Mouse (Mus musculus) gastrocnemius, postnatal 14 days (tissue): ENCODE results near the gene Uckl1. TPM values are rescaled to one million over a fixed set of nuclear protein-coding genes. Genes with fewer than 3 reads are reported as not detected.
A peak's percentile ranks its signal among the peaks of the same experiment; 100 is the strongest.

Experiments used
- DNase-seq: peaks from one replicate; pipeline ENCODE4 v3.0.0; 2021; ENCODE audit warnings: mixed read lengths
- intact Hi-C: fragments of 180-260 bp; cut with DNase I; formaldehyde crosslinking; loops from one replicate; pipeline ENCODE4 v1.15.1; 2025; ENCODE audit warnings: low total_unique reads
- total RNA-seq, 2 experiments: library from RNA; stranded (reverse); gene quantifications; 2 replicates each; pipeline ENCODE4 v1.2.3; 2021

The Uckl1 gene
- total RNA-seq, 2 experiments from 2014 or later: 28.8 to 29.7 TPM

DNA sequence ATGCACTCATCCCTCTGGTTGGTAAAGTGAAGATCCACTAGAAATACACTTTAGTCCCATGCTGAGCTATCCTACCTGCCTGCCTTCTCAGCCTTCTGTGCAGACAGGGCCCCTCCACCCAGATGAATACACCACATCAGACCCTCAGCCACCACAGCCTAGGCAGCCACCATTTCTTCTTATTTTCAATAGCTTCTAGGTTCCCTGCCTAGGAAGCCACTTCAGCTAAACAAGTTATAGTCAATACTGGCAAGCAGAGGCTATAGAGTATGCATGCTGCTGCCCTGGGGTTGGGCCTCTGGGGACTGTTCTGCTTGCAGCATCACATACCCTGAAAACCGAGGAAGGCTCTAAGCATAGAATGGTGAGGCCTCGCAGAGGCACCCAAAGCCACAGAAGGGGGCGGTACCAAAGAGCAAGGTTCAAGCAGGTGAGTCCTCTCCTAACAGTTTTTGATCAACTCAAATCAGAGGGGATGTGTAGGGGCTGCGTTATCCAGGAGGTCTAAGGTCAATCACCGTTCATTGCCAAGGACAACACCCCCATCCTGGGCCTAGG is 6.9 kb upstream of the Uckl1 start, which contains the start of gene Prpf6:
Gene Prpf6, plus strand, starts transcription at position 341 of the 558 bp plus-strand sequence.
- DNase-seq: no peak
- intact Hi-C loops: no loop called here

DNA sequence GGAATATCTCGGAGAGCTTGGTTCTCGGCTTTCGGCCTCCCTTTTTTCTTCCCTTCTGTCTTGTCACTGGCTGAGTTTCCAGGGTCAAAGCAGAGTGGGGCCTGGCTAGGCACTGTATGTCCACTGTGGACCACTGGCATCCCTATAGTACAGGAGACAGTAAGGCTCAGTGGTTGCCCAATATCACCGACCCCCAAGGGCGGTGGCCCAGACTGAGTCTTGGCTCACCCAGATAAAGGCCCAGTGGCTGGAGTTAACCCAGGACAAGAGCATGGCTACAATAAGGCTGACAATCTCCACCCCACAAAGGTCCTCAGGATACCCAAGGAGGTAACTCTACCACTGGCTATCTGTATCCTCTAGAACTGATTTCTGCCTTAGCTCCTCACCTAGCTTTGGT is 5.8 kb upstream of the Uckl1 start:
- DNase-seq: no peak
- intact Hi-C loops: no loop called here

DNA sequence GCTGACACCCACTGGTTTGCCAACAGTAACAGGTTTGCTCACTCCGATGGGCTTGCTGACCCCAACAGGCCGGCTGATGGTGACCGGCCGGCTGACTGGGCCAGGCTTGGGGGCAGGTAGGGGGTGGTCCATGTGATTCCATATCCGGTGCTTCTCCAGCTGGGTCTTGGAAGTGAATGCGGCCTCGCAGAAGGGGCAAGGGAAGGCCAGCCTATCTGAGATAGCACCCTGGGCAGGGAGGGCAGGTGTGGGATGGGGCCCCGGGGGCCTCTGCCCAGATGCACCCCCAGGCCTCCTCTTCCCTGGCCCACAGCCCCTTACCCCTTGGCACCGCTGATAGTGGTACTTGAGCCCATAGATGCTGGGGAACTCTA is 5.0 kb upstream of the Uckl1 start:
- intact Hi-C loops: no loop called here
- DNase-seq: no peak

DNA sequence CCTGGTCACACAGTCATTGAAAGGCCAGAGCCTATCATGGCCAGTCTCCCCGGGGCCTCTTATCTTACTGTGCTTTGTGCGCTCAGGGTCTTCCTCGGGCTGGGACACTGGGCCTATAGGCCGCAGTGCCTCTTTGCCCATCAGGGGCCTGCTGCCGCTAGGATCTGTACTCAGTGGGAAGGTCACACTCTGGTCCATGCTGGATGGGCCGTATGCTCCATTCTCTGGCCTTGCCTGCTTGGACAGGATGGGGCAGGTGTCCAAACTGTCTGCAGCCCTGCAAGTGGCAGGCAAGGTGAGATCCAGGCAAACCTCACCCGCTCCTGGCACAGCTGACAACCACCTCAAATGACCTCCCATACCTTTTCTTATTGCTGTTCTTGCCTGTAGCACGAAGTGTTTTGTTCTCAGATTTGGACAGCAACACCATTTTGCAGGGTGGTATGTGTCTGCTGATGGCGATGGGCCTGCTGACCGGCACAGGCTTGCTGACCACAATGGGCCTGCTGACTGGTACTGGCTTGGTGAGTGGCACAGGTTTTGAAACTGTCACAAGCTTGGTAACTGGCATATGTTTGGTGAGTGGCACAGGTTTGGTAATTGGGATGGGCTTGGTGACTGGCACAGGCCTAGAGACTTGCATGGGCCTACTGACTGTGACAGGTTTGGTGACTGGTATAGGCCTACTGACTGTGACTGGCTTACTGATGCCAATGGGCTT is 4.5 kb upstream of the Uckl1 start:
- intact Hi-C loops: no loop called here
- DNase-seq: no peak

DNA sequence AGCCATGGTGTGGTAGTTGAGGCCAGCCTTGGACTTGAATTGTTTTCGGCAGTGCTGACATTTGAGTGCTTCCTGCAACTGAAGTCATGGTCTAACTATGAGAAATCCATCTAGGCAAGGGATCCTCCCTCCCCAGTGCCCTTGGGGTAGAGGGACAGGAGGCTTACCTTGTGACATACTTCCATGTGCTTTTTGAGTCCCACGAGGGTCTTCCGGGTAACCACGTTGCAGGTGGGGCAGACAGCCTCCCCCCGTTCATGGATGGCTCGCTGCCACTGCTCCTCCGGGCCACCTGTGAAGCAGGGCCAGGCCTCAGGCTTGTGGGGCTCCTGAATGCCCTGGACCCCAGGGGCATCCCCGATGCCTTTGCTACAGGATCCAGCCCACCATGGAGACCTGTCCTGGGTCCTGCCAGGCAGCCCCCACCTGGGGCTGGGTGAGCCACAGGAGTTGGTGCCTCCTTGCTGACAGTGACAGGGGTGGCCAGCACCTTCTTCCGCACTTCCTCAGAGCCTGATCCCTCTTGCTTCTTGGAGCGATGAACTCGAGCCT is 3.6 kb upstream of the Uckl1 start:
- intact Hi-C loops: no loop called here
- no peak for DNase-seq

DNA sequence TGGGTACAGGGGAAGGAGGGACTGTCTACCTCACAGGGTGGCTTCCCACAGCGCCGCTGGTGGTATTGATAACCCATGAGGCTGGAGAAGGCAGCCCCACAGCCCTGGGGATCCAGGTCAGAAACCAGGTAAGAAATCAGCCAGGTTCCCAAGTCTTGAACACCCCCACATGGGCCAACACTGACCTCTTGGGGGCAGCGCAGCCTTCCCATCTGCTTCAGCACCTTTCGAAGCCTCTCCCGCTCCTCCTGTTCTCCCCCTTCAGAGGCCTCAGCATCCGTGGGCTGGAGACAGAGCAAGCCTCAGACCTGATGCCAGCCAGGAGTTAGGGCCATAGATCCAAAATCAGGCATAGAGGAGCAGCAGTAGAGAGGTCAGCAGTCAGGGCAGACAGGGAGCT is 3.1 kb upstream of the Uckl1 start:
- no peak for DNase-seq
- intact Hi-C loops: no loop called here

DNA sequence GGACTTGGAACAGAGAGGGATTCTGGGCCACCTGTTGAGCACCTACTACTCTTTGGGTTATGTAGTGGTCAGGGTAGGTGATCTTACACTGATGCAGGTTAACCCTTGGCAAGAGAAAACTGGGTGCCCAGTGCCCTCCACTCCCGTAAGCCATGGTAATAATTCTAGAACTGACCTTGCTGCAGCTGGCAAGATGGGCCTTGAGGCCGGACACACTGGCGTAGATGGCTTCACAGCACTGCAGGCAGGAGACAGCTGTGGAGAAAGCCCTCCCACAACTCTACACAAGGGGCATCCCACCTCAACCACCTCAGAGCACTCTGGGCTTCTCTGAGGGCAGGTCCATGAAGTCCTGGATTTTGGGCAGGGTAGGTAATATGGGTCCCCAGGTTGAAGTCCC is 1.4 kb upstream of the Uckl1 start:
- intact Hi-C loops: no loop called here
- DNase-seq: no peak

DNA sequence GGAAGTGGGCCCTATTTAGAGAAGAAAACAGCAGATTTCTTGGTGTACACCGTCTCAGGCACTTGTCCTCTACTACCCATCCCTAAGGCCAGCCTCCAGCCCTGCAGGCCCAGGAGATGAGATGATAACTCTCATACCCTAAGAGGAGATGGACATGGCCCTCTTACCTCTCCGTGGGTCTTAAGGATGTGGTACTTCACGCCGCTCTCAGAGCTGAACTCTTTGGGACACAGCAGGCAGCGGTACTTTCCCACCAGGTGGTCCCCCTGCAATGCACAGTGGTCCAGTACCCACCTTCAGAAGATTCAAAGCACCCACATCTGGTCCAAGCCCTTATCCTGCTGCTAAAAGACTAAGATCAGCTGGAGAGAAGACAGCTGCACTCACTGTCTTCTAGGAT is 814 bp upstream of the Uckl1 start:
- intact Hi-C loops: no loop called here
- no peak for DNase-seq

DNA sequence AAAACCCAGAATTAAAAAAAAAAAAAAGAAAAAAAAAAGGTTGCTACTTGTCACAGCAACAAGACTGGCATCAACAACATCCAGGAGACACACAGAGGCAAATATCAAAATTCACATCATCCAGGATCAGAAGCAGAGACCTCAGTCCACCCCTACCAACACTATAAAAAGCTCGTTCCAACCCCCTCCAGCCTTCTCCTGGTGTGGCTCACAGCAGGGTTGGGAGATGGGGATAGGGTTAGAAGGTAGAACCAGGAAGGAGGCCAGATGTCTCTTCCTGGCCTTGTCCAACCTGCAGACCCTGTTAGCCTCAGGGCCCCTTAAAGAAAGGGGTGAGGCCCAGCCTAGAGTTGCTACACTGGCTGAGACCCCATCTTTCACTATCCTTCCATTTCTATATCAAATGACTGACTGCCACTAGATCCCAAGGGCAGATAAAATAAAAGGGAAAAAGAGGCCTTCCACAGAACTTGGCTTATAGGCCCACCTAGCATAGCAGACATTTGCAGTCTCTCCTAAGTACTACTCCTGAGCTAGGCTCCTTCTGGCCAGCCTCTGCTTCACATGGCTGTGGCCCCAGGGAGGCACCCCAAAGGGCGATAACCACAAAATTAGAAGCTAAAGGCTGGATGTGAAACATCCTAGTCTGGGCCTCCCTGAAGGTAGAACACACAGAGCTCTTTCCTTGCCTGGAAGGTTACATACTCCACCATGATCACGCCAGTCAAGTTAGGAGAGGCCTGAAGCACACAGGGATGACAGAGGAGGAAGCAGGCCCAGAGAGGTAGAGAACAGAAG is 1.0 kb downstream of the Uckl1 start:
- intact Hi-C loops: no loop called here
- no peak for DNase-seq

DNA sequence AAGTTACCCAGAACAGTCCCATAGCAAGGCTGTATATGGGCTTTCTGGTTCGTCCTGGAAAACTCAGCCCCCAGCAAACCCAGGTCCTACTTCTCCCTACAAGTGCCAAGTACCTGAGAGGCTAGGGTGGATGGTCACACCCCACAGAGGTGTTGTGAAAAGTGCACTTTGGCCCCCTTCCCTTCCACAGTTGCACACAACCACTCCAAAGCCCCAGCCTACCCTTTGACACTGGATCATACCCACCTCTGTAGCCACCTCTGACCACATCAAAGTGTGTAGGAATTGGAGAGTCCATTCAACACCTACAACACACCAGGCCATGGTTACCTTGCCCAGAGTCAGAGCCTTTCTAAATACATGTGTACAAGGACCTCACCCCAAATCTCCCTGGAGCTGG is 1.8 kb downstream of the Uckl1 start:
- intact Hi-C loops: no loop called here
- no peak for DNase-seq

DNA sequence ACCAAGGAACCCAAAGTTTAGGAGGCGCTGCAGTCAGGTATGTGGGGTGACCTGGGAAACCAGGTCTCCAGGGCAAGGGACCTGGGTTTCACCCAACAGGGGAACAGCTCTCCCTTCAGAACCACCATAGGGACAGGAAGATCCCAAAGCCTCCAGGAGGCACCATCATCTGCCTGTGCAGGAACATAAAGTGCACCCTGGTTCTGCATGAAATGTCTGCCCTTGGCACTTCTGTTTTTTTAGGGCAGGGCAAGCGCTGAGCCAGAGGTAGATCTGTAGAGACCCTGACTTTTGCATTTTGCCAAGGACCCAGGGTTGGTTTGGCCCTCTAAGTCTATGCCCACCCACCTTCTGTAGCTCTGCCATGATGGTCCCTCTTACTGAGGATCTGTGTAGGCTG is 2.3 kb downstream of the Uckl1 start:
- no peak for DNase-seq
- intact Hi-C loops: no loop called here

DNA sequence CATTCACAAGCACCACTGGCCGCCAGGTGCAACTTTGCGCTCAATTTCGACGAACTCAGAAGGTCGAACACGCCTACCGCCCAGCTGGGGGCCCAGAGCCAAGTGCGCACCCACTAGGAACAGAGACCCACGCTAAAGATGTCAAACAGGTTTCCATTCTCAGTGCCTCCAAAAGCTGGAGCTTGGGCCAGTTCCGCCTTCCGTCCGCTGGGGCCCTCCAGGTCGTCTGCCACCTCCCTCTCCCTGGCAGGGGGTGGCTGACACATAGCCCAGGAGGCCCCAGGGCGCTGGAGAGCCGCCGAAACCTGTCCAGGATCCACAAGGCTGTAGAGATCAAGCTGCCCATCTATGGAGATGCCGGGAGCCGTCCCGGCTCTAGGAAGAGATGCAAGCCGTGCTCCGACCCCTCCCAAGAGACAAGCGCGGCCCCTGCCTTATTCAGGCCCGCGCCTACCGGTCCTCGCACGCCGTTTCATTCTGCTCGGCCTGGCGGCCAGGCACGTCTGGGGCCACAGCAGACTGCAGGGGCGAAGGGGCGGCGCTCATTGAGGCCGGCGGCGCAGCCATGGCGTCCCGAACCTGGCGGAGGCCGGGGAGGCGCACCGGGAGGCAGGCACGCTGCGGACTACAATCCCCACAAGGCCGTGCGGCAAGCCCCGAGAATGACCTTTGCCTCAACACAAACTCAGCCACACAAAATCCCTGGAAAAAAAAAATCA is 3.1 kb downstream of the Uckl1 start:
- DNase-seq: peak; percentile 87
- intact Hi-C loops: no loop called here

DNA sequence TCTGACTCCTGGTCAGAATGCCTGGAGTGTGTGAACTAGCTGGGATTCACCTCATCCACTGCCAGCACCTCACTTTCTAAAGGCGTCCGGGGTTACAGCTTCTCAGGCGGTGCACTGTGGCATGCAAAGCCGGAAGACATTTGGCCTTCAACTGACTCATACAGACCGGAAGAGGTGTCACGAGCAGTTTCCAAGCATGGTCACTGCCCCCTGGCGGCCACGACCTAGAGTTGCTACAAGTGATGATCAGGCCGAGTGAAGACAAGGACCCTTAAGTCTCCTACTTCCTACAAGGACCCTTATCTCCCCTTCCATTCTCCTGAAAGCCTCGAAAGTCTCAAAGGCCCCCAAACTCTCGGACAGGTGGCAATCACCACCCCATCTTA is 3.7 kb downstream of the Uckl1 start:
- DNase-seq: peak; percentile 83

DNA sequence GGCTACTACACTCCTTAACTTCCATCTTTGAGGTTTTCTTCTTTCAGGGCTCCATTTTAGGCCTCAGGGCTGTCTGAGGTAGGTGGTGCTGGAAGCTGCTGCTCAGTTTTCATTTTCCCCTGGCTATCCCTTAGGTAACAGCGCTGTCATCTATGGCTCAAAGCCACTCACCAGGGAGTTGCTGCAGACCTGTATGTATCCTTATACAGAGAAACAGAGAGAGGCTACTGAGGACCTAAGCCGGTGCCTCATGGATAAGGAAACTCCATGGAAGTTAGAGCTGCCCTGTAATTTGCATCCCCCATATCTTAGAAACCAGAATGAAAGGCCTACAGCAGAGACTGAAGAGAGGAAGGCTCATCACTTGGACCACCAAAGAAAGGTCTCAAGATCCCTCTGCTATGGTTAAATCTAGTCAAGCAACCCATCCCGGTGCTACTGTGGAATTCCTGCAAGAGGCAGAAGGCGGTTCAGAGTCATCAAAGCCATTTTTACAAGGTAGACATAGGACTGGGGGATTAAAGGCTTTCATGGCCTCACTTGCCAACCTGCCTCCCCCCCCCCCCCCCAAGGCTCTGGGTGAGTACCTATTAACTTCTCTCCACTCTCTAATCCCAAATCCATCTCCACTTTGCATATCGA is 4.4 kb downstream of the Uckl1 start:
- intact Hi-C loops: no loop called here
- DNase-seq: no peak

More for the DNA sequence above, 3.7 kb downstream of the Uckl1 start:
- intact Hi-C loops: no loop called here

DNA sequence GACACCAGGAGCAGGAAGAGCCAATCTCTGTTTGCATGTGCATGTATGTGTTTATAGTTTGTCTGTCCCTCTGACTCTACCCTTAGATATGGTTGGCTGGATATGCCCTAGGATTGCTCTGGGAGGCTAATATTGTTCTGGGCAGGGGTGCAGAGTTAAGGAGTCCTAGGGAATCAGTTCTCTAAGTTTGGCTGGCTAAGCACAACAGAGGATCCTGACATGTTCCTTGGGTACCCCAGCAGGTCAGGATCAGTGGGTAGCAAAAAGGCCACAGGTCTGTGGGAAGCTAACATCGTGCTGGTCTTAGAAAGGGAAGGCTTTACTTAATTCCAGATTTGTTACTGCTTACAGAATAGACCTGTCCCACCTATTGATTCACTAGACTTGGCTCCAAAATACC is 5.0 kb downstream of the Uckl1 start:
- intact Hi-C loops: no loop called here
- no peak for DNase-seq

DNA sequence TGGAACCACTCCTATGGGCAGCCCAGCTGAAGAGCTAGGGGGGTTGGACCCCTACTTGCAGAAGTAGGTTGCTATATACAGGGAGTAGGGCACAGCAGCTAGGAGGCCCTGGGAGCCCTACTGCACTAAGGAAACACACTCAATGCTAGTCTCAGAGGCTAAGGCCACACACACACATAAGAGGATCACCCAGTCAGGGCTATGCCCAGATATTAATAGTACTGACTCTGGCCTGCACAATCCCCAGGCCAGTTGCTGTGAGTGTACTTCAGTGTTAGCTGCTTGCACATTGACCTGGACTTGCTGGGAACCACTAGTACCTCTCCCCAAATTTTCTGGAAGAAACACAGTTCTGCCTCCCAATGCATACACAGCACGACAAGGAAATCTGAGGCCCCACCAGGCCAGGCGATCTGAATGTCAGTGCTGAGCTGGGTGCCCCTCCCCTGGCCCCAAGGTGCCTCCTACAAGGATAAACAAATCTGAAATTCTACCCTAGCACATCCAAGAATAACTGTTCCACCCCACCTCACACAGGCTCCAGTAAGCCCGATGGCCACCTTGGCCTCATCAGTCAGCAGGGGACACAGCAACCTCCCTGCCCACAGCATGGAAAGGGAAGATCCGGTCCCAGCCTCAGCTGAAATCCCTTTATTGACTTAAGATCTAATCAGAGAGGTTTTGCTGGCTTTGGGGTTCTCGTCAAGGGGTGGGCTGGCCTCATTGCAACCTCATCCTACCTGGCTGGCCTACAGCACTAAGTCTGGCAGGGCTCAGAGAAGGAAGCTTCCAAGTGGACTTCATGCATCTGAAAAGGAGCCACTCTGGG is 5.7 kb downstream of the Uckl1 start:
- no peak for DNase-seq
- intact Hi-C loops: no loop called here

DNA sequence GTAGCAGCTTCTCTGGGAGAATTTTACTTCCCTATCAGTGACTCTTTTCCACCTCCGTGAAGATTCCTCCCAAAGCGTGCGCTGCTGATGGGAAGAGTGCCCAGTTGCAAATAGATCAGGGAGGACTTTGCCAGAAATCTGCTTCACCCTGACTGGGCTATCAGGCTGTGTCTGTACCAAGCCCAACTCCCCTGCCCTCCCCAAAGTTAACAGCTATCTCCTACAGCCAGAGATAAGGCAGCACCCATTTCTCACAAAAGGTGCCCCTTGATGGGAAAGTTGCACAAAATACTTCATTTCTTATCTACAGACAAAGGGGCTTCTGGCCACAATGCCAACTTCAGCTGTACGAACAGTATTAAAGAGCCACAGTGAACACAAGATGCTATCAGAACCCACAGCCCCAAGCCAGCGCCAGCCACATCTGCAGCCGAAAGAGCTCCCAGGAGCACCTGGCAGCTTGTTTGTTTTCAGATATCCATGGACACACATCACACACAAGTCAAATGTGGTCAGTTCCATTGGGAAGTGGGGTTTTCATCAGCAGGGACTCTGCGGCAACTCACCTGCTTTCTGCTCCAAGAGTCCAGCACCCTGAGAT is 6.6 kb downstream of the Uckl1 start:
- DNase-seq: no peak

DNA sequence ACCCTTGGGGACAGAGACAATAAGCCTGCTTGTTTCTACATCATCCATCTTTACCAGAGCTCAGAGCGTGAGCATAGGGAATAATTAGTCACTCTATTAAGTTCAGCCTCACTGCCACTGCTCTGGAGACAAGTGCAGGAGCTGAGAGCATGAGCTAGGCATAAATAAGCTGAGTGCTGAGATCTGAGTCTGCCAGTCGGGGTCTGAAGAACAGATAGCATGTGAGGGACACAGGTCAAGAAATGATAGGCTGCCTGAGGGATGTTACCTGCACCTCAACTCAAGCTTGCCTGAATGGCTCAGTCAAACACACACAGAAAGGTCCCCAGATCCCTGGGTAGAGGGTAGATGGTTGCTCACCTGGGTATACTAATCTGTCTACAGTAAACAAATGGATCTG is 7.6 kb downstream of the Uckl1 start:
- intact Hi-C loops: no loop called here
- DNase-seq: no peak

More for the DNA sequence above, 6.6 kb downstream of the Uckl1 start:
- intact Hi-C loops: no loop called here
